Mouse (Mus musculus): ENCODE data around the gene Trim41. TPM values are rescaled to one million over a fixed set of nuclear protein-coding genes. Genes with fewer than 3 reads are reported as not detected.
A peak's percentile ranks its signal among the peaks of the same experiment; 100 is the strongest.
"Not testable (repeated sequence)": the region's sequence is repeated elsewhere in the genome, so short reads cannot be mapped to it uniquely, and the experiment has no call there.

Gene Trim41
- total RNA-seq, 2 experiments from 2014 or later: 26.4 to 30.1 TPM

GRCm38 (mm10) chr11:48838181-48838797 lies 21.1 kb upstream of the Trim41 start:
- DNase-seq (ENCODE audit: low spot score in 2 of 2): no peak

GRCm38 (mm10) chr11:48837310-48838180 lies 20.4 kb upstream of the Trim41 start:
- DNase-seq (ENCODE audit: low spot score in 2 of 2): peak; percentile 49 to 65

- peak in 1 of 2 experiments; percentile 29 for DNase-seq (ENCODE audit: low spot score in 2 of 2)
These were observed 19.8 kb upstream of the Trim41 start for GRCm38 (mm10) chr11:48836990-48837309.

- DNase-seq (ENCODE audit: low spot score in 2 of 2): no peak
These were observed 18.8 kb upstream of the Trim41 start for GRCm38 (mm10) chr11:48835923-48836322.

- DNase-seq (ENCODE audit: low spot score in 2 of 2): peak; percentile 81 to 87
These were observed 16.8 kb upstream of the Trim41 start for GRCm38 (mm10) chr11:48833731-48834639.

GRCm38 (mm10) chr11:48833078-48833730 lies 16.1 kb upstream of the Trim41 start:
- no peak for DNase-seq (ENCODE audit: low spot score in 2 of 2)

- no peak for DNase-seq (ENCODE audit: low spot score in 2 of 2)
These were observed 14.1 kb upstream of the Trim41 start for GRCm38 (mm10) chr11:48831273-48831672.

GRCm38 (mm10) chr11:48830279-48830678 lies 13.1 kb upstream of the Trim41 start:
- no peak for DNase-seq (ENCODE audit: low spot score in 2 of 2)

GRCm38 (mm10) chr11:48827926-48828325 lies 10.8 kb upstream of the Trim41 start:
- no peak for DNase-seq (ENCODE audit: low spot score in 2 of 2)

GRCm38 (mm10) chr11:48826752-48827096 lies 9.6 kb upstream of the Trim41 start:
- no peak for DNase-seq (ENCODE audit: low spot score in 2 of 2)

GRCm38 (mm10) chr11:48825979-48826751 lies 9.0 kb upstream of the Trim41 start, which contains the start of the genes Trim7 and Gm12184:
Trim7 (plus strand) TSS chr11:48826140.
Gm12184 (minus strand) TSS chr11:48826655.
- not testable (repeated sequence) for DNase-seq (ENCODE audit: low spot score in 2 of 2)

GRCm38 (mm10) chr11:48824311-48824830 lies 7.2 kb upstream of the Trim41 start:
- DNase-seq (ENCODE audit: low spot score in 2 of 2): no peak

GRCm38 (mm10) chr11:48823536-48823972 lies 6.4 kb upstream of the Trim41 start:
- DNase-seq (ENCODE audit: low spot score in 2 of 2): no peak

GRCm38 (mm10) chr11:48822768-48823512 lies 5.8 kb upstream of the Trim41 start:
- no peak for DNase-seq (ENCODE audit: low spot score in 2 of 2)

- not testable (repeated sequence) for DNase-seq (ENCODE audit: low spot score in 2 of 2)
These were observed 4.1 kb upstream of the Trim41 start for GRCm38 (mm10) chr11:48821299-48821698.

GRCm38 (mm10) chr11:48820308-48820674 lies 3.1 kb upstream of the Trim41 start:
- DNase-seq (ENCODE audit: low spot score in 2 of 2): no peak

GRCm38 (mm10) chr11:48819614-48820307 lies 2.6 kb upstream of the Trim41 start:
- no peak for DNase-seq (ENCODE audit: low spot score in 2 of 2)

GRCm38 (mm10) chr11:48818346-48818745 lies 1.2 kb upstream of the Trim41 start:
- DNase-seq (ENCODE audit: low spot score in 2 of 2): peak; percentile 49 to 69

- DNase-seq (ENCODE audit: low spot score in 2 of 2): no peak
These were observed 641 bp upstream of the Trim41 start for GRCm38 (mm10) chr11:48817794-48818193.

All from gastrocnemius, postnatal 4 days (tissue).